Mouse (Mus musculus) layer of hippocampus, adult 9-10 months (tissue): ENCODE measurements around the gene Kdm6b.
"Not testable (repeated sequence)": the region's sequence is repeated elsewhere in the genome, so short reads cannot be mapped to it uniquely, and the experiment has no call there.

ENCODE experiments used
- DNase-seq: peaks from one replicate; pipeline ENCODE4 v3.0.0; 2022; ENCODE audit warnings: low spot score

Gene Kdm6b

DNA sequence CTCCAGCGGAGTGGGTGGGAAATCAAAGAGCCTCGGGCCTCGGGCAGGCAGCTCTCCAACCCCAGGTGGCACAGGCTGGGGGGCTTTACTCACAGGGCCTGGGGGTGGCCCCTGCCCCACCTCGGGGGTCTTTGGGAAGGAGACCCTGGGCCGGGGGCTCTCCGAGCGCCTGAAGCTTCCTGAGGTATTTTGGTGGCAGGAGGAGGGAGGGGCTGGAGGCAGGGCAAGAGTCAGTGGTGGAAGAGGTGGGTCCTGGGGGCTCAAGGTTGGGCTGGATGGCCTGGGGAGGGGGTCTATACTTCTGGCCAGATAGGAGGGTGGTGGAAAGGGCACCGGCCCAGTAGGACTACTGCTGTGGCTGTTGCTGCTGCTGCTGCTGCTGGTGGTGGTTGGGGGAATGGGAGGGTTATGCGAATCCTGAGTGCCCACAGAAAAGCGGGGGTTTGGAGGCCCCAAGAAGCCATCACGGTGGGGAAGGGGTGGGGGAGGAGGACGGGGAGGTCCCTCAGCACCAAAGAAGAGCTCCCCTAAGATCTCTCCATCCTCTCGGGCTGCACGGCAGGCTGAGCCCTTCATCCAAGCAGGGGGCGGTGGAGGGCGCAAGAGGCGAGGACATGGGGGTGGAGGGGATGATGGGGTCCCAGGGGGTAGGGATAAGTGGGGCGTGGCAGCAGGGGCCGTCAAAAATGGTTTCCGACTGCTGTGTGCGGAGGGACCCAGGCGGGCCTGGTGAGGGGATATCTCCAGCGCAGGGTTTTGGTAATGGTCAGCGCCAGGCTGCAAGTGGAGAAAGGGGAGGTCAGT, 7.9 kb downstream of the Kdm6b start:
- no peak for DNase-seq

DNA sequence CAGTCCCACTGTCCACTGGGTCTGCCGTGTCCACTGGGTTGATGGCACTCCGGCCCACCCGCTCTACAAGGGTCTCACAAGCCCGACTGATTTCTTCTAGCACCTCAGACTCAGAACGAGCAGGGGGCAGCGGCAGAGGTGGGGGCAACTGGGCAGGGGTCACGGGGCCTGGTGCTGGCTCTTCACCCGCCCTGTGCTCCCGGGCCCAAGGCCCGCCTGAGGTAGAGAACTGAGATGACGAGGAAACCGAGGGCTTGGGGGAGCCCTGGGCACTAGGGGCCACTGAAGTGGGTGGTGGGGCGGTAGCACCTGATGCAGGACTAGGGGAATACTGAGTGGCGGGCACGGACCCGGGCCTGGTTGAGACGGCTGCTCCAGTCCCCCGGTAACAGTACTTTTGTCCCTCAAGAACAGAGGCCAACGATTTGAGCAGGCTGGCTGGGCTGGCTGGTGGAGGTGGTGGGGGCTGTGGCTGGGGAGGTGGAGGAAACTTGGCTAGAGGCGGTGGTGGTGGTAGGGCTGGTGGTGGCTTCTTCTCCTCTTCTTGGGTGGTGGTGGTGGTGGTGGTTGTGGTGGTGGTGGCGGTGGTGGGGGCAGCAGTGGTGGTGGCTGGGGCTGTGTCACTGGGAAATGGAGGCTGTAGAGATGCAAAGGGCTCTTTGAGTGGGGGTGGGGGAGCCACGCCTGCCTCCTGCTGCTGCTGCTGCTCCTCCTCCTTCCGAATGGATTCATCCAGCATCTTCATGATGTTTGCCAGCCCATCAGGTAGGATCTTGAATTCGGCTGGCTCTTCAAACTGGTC, 8.7 kb downstream of the Kdm6b start:
- DNase-seq, result no peak

DNA sequence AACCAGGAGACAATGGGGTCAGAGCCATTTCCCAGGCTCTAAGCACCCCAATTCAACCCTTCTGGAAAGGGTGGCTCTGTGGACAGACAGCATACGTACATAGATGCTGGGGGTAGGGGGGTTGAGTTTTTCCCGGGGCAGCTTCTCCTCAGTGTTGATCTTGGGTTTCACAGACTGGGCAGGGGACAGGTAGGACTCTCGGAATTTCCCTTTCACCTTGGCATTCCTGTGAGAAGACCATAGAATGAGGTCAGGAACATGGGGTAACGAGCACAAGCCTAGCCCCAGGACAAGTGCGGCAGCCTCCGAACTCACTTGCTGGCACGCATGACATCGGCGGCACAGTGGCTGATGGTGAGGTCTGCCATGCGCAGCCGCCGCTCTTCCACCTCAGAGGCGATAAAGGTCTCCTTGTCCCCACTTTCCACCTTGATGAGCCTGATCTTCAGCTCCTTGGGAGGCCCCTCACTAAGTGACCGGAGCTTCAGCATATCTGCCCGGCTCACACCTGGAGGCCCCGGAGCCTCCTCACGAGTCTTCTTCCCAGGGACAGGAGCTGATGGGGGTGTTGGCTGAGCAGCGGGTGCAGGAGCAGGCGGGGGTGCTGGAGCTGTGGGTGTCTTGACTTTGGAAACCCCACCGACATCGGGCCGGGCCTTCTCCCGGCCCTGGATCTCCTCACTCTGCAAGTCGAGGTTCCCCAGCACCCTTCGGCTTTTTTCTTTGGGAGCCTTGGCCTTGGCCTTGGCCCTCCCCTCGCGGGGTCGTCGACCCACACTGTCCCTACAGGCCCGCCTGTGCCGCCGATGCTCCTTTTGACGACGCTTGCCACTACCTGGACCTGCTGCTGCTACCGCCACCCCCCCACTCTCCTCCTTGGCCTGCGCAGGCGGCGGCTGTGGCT, 9.5 kb downstream of the Kdm6b start:
- no peak for DNase-seq

DNA sequence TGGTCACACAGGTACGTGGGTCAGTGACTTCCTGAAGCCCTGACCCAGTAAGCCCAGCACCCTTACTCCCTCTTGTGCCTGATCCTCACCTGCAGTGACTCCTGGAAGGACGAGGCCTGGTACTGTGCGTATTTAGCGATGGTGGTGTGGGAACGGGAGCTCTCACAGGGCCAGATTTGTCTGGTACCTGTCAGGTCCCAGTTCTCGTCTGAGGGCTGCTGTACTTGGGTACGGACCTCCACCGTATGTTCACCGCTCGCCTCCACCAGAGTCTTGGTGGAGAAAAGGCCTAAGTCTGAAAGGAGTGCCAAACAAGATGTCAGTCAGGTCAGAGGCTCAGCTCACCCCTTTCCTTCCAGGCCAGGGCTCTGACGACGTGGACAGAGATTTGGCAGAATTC, 11.5 kb downstream of the Kdm6b start:
- no peak for DNase-seq

DNA sequence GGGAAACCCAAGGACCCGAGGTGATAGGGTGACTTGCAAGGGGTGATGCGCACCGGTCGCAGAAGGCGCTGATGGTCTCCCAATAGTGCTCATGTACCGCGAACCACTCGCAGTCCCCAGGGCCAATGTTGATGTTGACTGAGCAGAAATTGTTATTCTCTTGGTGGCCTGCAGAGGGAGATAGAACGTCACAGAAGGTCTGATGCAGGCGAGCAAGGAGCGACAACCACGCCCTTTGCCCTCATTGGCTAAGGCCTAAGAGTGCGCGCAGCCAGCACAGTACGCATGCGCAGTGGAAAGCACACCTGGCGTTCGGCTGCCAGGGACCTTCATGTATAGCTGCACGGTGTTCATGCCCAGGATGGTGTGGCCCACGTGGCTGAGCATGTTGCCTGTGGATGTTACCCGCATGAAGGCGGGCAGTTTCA, 12.3 kb downstream of the Kdm6b start:
- DNase-seq, result peak; percentile 75

DNA sequence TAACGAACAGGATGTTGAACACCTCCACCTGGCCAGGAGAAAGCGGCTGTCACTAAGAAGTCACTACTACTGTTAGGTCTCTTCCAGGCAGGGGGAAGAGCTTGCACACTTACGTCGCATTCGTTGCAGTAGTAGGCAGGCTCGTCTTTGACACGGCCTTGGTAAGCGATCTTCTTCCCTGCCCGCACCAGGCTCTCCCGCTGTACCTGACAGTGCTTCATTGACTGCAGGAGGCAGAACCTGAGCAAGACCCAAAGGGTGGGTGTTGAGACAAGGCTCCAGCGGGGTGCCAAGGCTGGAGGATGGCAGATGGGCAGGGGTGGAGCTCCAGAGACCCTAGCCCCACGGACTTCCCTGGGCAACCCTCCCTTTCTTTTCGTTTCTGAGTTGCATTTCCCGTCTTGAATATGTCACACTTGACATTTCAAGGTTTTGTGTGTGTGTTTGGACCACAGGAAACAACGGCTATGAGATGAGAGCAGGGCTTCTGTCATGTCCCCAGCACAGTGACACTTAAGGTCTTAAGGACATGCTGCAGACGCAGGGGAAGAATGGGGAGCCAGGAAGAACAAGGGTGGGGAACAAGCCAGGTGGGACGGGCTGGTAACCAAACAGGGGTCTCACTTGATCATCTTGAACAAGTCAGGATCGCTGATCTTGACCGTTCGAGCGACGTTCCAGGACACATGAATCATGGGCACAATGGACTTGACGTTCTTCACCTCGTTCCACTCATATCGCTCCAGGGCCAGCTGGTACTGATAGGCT, 13.2 kb downstream of the Kdm6b start:
- DNase-seq, result no peak

DNA sequence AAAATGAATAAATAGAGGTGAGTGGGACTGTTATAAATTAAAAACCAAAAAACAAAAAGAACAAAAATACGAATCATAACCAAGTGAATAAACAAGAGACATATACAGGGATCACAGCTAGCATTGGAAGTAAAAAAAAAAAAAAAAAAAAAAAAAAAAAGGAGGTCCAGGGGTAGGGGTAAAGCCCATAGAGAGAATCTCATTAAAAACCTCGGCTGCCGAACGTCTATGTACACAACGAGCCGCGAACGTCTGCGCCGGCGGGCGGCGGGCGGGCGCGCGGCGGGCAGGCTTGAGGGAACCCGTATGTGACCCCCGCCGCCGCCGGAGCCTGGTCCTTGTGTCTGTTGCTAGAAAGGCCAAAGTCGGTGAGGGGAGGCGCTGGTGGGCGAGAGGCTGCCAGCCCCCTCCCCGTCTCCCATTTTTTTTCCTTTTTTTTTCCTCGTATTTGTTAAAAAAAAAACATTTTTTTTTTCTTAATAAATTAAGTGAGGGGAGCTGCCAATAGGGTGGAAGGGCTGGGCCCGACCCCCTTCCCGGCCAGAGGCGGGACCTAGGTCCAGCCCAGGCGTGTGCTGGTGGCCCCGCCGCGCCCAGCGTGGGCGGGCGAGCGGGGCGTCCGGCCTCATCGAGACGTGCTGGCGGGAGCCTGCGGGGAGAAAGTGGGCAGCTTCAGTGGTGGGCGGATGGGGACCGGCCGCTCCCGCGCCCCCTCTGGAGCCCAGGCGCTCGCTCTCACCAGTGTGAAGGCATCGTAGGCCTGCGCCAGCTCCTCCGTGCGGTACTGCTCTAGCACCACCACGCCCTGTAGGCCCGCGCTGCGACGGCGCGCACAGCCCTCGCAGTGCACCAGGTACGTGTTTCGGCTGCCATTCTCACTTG, 14.0 kb downstream of the Kdm6b start:
- DNase-seq, result no peak

DNA sequence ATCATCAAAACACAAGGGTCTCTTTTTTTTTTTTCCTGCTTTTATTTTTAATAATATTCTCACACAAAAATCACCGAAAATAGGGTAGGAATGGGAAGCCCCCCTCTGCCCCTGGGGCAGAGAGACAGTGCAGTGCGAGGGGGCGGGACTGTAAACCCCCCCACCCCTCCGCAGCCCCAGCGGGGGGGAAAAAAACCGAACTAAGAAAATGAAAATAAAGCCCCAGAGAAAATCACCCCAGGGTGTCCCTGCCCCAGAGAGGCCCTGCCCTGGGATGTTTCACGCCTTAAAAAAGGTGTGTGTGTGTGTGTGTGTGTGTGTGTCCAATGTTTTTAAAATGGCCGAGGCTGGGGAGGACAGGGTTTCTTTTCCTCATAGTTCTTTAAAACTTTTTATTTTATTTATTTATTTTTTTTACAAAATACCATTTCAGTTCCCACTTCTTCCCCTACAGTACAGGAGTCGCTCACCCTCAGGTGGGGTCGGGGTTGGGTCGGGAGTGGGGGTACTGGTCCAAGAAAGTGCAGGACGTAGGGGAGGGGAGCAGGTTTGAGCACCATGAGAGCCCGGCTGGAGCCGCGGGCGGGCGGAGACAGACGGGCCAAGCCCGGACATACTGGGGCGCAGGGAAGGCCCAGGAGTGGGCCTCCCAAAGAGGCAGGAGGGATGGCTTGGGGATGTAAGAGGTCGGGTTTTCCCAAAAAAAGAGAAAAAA, 14.8 kb downstream of the Kdm6b start:
- no peak for DNase-seq

DNA sequence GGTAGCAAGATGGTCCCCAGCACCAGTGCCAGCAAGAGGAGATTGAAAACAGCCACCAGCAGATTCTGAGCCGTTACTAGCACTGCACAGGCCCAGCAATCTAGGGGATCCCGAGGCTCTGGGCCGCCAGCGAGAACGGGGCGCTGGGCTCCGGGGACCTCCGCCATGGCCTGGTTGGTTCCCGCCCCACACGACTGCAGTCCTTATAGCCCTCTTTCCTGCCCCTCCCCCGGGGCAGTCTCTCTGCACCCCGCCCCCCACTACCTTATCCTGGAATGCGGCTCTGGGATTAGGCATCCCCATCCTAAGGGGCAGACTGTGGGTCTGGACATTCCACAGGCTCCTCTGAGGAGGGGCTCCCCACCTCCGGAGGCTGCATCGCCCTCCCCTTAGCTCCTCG, 15.4 kb downstream of the Kdm6b start, which contains the start of gene Tmem88:
Gene Tmem88 (minus strand): TSS at position 176 of the 400 bp plus-strand sequence.
- DNase-seq, result no peak

DNA sequence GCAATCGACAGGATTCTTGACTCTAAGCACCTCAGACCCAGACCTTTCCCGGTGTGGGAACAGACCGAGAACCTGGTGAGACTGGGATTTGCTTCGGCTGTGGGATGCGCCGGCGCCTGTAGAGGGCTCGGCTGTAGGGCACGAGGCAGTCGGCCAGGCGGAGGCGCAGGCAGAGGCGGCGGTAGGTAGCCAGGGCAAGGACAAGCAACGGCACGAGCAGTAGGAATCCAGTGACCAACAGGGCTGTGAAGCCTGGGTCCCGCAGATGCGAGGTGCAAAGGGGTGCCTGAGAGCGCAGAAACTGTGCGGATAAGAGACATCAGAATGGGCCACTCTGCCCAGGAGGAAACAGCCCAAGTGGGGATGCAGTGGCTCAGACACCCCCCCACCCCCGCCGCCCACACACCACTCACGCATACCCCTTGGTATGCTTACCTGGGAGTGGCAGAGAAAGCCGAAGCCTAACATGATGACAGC, 15.9 kb downstream of the Kdm6b start:
- no peak for DNase-seq

DNA sequence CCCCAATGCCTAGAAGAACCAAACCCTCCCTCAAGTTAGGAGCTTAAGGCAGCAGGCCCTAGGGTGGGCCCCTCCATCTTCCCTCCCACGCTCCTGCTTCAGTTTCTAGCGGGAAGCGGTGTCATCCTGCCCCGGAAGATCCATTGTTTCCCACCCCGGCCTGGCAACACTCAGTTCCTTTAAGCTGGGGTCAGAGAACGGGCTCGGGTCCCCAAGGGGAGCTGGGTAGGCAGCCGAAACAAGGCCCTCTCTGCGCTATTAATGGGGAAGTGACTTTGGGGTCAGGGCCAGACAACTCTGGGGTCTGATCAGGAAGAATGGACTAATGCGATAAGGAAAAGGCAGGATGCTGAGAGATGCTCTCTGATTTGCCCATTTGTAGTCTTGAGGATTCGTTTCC, 16.7 kb downstream of the Kdm6b start:
- no peak for DNase-seq

DNA sequence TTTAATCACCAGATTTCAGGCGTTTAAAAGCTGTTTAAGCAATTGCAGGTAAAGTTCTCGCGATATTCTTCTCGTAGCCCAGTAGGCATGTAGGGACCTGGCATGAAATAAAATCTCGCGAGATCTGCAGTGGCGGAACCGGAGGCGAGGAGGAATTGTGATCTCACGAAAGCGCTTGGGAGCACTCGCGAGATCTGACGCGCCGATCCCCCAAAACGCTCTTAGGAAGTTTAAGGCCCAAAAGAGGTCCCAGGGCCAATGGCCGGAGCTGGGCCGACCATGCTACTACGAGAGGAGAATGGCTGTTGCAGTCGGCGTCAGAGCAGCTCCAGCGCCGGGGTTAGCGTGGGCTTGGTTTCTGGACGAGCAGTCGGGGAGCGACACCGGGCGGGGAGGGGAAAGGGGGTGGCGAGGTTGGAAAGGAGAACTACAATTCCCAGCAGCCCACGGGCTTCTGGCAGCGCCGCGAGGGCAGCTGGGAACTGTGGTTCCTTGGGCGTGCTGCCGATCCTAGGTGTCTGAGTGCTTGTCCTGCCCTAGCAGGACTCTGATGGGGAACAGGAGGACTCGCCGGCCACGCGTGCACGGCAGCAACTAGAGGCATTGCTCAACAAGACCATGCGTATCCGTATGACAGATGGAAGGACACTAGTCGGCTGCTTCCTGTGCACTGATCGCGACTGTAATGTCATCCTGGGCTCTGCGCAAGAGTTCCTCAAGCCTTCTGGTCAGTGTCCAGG, 17.7 kb downstream of the Kdm6b start:
- DNase-seq, result peak; percentile 99

DNA sequence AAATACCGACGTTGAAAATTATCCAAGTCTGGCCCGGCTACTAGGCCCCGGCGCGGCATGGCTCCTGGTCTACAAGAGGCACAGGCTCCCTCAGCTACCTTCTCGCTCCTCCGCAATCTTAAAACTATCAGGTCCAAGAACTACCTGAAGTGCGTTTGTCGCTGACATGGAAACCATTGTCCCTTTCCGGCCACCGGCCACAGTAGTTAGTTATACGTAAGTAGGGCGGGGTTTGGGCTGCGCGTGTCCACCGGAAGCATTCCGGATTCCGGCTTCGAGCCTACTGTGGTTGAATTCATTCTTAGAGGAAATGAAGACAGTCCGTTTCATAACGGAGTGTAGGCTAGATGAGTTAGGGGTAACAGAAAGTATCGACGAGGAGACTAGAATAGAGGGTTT, 18.2 kb downstream of the Kdm6b start, which contains the start of the genes Naa38 and Cyb5d1:
Gene Naa38 (plus strand): TSS at position 253 of the 399 bp plus-strand sequence.
Gene Cyb5d1 (minus strand): TSS at position 397 of the 399 bp plus-strand sequence.
- DNase-seq, result peak; percentile 91

DNA sequence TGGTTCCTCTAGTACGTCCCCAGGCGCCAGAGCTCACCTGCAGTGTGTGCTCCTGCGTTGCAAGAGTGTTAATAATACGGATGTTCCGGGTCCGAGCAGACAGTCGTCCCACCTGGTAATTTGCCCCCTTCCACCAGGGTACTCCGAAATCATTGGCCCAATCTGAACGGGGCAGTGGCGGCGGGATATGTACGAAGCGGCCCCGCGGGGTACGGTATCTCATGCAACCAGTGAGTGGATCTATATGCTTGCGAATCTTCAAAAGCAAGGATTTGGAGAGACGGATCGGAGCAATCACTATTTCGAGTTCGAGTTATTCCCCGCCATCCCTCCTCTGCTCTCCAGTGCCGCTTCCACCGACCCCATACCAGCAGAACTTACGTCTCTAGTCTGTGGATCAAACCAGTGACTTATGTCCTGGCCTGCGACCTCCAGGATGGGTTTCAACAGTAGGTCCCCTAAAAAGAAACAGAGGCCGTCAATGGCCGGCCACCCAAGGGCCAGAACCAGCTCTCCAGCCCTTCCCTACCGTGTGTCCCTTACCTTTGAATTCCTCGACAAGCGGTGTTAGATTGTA, 18.8 kb downstream of the Kdm6b start:
- not testable (repeated sequence) for DNase-seq

DNA sequence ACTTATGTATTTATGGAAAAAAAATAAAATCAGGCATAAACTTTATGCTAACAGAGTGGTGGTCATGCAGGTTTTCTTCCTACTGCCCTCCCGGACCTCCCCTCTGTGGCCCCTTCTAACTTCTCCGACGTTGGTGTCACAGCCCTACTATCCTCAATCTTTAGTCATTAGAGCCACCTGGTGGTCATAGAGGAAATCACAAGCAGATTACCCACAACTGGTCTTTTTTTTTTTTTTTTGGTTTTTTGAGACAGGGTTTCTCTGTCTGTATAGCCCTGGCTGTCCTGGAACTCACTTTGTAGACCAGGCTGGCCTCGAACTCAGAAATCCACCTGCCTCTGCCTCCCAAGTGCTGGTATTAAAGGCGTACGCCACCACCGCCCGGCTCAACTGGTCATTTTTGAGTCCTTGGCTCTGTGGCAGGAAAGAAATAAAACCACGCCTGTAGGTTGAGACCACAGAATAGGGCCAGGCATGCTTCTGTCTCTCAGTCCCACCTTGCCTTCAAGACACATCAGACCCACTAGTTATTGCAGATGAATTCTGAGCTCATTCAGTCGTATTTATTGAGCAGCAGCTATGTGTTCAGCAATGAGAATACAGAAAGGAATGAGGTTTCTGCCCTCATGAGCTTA, 23.0 kb downstream of the Kdm6b start:
- DNase-seq, result peak; percentile 77

DNA sequence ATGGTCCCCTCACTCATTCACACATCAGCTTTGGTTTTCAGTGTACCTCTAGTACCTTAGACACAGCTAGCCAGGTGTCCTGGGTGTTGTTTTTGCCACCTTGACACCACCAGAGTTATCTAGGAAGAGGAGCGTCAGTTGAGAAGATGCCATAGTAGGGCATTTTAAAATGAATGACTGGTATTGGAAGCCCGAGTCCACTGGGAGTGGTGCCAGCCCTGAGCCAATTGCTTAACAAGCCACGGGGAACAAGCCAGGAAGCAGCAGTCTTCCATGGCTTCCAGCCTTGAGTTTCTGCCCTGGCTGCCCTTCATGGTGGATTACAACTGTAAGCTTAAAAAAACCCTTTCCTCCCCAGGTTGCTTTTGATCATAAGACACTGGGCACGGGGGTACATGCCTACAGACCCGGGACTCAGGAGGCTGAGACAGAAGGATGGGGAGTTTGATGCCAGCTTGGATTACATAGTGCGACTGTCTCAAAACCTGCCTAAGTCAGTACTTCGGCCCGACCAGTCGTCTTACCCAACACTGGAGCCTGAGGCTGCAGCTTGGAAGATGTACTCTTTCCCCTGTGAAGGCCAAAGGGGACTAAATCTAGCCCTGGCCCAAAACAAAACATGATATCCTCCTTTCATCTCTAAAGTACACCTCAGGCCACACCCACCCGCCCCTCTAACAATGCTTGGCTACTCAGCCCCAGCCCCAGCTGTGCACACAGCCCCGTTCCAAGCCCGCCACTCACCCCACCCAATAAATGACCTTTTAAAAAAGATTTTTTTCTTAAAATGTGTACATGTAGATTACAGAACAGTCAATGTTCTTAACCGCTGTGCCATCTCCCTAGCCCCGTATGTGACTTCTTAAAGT, 23.7 kb downstream of the Kdm6b start:
- no peak for DNase-seq

DNA sequence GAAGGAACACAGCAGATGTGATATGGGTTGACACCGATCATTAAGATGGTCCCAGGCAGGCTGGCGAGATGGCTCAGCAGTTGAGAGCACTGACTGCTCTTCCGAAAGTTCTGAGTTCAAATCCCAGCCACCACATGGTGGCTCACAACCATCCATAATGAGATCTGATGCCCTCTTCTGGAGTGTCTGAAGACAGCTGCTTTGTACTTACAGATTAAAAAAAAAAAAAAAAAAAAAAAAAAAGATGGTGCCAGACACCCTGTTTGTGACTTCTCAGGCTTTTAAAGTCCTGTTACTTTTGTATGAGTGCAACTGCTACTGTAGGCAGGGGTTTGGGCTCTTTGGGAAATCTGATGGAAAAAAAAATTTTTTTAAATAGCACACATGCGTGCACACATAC, 24.8 kb downstream of the Kdm6b start:
- DNase-seq, result no peak
